Mouse (Mus musculus) CH12.LX (cell line): ENCODE results near the gene Cyp27a1.
A peak's percentile ranks its signal among the peaks of the same experiment; 100 is the strongest.

Source experiments
- CTCF ChIP-seq, 2 experiments: IDR thresholded peaks in 1 of 2; conservative IDR thresholded peaks in 1 of 2; 2 replicates each; pipeline ENCODE4 v1.5.1; 2011 to 2012; ENCODE audit warnings: low read depth in 2 of 2, low read length in 2 of 2, improper control_type of control experiment in 1 of 2, inconsistent platforms in 1 of 2, mild to moderate bottlenecking in 1 of 2, moderate library complexity in 1 of 2
- E2F4 ChIP-seq: IDR thresholded peaks from 2 replicates; pipeline ENCODE4 v1.6.1; 2011; ENCODE audit warnings: low read depth, low read length, improper control_type of control experiment; ENCODE audit not compliant: insufficient replicate concordance
- EP300 ChIP-seq: IDR thresholded peaks from 2 replicates; pipeline ENCODE4 v1.6.1; 2011; ENCODE audit warnings: low read length, improper control_type of control experiment
- MAX ChIP-seq: IDR thresholded peaks from 2 replicates; pipeline ENCODE4 v1.6.1; 2011; ENCODE audit warnings: low read length, improper control_type of control experiment
- NELFE ChIP-seq: IDR thresholded peaks from 2 replicates; pipeline ENCODE4 v1.6.1; 2011; ENCODE audit warnings: low read depth, low read length, improper control_type of control experiment
- NRF1 ChIP-seq: IDR thresholded peaks from 2 replicates; pipeline ENCODE4 v1.6.1; 2014; ENCODE audit warnings: low read depth, mild to moderate bottlenecking, inconsistent platforms, low read length, improper control_type of control experiment, moderate library complexity
- POLR2A ChIP-seq: IDR thresholded peaks from 2 replicates; pipeline ENCODE4 v1.6.1; 2011; ENCODE audit warnings: low read depth, mild to moderate bottlenecking, improper control_type of control experiment, low read length
- SIN3A ChIP-seq: IDR thresholded peaks from 2 replicates; pipeline ENCODE4 v1.6.1; 2012; ENCODE audit warnings: low read length, improper control_type of control experiment, inconsistent platforms
- TCF12 ChIP-seq: IDR thresholded peaks from 2 replicates; pipeline ENCODE4 v1.6.1; 2014; ENCODE audit warnings: low read depth, mild to moderate bottlenecking, inconsistent platforms, low read length, improper control_type of control experiment
- UBTF ChIP-seq: IDR thresholded peaks from 2 replicates; pipeline ENCODE4 v1.6.1; 2012; ENCODE audit warnings: low read depth, mild to moderate bottlenecking, inconsistent platforms, low read length, improper control_type of control experiment, moderate library complexity
- USF2 ChIP-seq: conservative IDR thresholded peaks from 2 replicates; pipeline ENCODE4 v1.6.1; 2011; ENCODE audit warnings: low read depth, low read length, improper control_type of control experiment
- ZKSCAN1 ChIP-seq: IDR thresholded peaks from 2 replicates; pipeline ENCODE4 v1.6.1; 2012; ENCODE audit warnings: low read depth, inconsistent platforms, low read length, improper control_type of control experiment, borderline replicate concordance

DNA sequence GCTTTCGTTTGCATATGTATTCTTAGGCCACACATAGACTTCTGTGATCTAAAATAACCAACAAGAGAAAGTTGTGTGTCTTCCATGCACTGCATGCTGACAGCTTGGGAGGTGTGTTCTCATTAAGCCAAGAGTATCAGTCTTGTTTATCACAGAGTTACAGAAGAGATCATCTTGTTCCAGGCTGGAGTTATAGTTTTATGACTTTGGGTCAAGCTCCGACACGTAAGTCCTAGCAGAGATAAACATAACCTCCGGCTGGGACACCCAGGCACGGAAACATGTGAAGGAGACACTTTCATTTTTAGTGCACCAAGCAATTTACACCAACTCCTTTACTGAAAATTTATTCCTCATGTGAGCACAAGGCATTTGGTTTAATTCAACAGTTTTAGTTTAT is 12.7 kb downstream of the Cyp27a1 start:
- TF ChIP-seq CTCF (conservative IDR thresholded peaks at IDR 0.05 in 1 of 2, IDR thresholded peaks at IDR 0.05 in 1 of 2; ENCODE audit: low read depth in 2 of 2, low read length in 2 of 2) (no peak), MAX (0 out of 2 replicates have a peak, but pooled peaks have one; percentile 24), POLR2A (no peak), EP300 (peak; percentile 42; the same call in 1 of the 2 replicates), USF2 (no peak), E2F4 (no peak), TCF12 (no peak), ZKSCAN1 (no peak), UBTF (no peak), NRF1 (no peak), NELFE (no peak), SIN3A (no peak)
